Mouse (Mus musculus) frontal cortex, postnatal 10 days (tissue): ENCODE data around the gene Pex14.

Experiments used
- DNase-seq, 2 experiments: peaks; one replicate each; pipeline ENCODE4 v3.0.0; 2022; ENCODE audit warnings: low spot score in 2 of 2, mixed read lengths in 1 of 2

Gene Pex14

GRCm38 (mm10) chr4:148985541-148986476 is 113.9 kb downstream of the Pex14 start:
- DNase-seq, result no peak

- DNase-seq, result no peak
Observed at GRCm38 (mm10) chr4:148984701-148985540, 114.8 kb downstream of the Pex14 start.

- no peak for DNase-seq
Observed at GRCm38 (mm10) chr4:148982274-148982673, 117.4 kb downstream of the Pex14 start.

GRCm38 (mm10) chr4:148979837-148980236 is 119.8 kb downstream of the Pex14 start:
- DNase-seq, result no peak

GRCm38 (mm10) chr4:148978926-148979325 is 120.8 kb downstream of the Pex14 start:
- DNase-seq, result no peak

- no peak for DNase-seq
Observed at GRCm38 (mm10) chr4:148978221-148978855, 121.3 kb downstream of the Pex14 start.

- peak in 1 of 2 experiments; percentile 7 for DNase-seq
Observed at GRCm38 (mm10) chr4:148974833-148975232, 124.8 kb downstream of the Pex14 start.

GRCm38 (mm10) chr4:148973387-148973786 is 126.3 kb downstream of the Pex14 start:
- peak in 1 of 2 experiments; percentile 4 for DNase-seq

GRCm38 (mm10) chr4:148972707-148973106 is 127.0 kb downstream of the Pex14 start:
- DNase-seq, result peak in 1 of 2 experiments; percentile 4

GRCm38 (mm10) chr4:148971613-148972242 is 127.9 kb downstream of the Pex14 start:
- DNase-seq, result peak in 1 of 2 experiments; percentile 3

- no peak for DNase-seq
Observed at GRCm38 (mm10) chr4:148970742-148971141, 128.9 kb downstream of the Pex14 start.

- no peak for DNase-seq
Observed at GRCm38 (mm10) chr4:148969610-148970009, 130.1 kb downstream of the Pex14 start.

- no peak for DNase-seq
Observed at GRCm38 (mm10) chr4:148968859-148969258, 130.8 kb downstream of the Pex14 start.

- no peak for DNase-seq
Observed at GRCm38 (mm10) chr4:148966132-148966531, 133.5 kb downstream of the Pex14 start.

GRCm38 (mm10) chr4:148964541-148965310 is 134.9 kb downstream of the Pex14 start:
- DNase-seq, result no peak

GRCm38 (mm10) chr4:148962096-148962495 is 137.6 kb downstream of the Pex14 start:
- no peak for DNase-seq

- DNase-seq, result no peak
Observed at GRCm38 (mm10) chr4:148961081-148961480, 138.6 kb downstream of the Pex14 start.

- no peak for DNase-seq
Observed at GRCm38 (mm10) chr4:148960011-148960410, 139.7 kb downstream of the Pex14 start.

GRCm38 (mm10) chr4:148955131-148955813 is 144.4 kb downstream of the Pex14 start:
- DNase-seq, result no peak
